8 mouse cellular contexts compared by ENCODE assay signal in genomic region chrX:36863766-36864608, GRCm38 (mm10). TPM values are rescaled to one million over a fixed set of nuclear protein-coding genes. Genes with fewer than 3 reads are reported as not detected.
DNase-seq lines count a peak whose midpoint lies in the region; ATAC-seq and TF ChIP-seq lines count a peak whose summit lies in the region.

No protein-coding gene starts in this region.

- peak overlapping the region; percentile 44 for H3K4me2 ChIP-seq in embryonic facial prominence, embryonic 15.5 days (replicated peaks)
- H3K4me2 ChIP-seq in kidney, embryonic 15.5 days = peak overlapping the region; percentile 53

- no peaks in the 10 kb centered on the region for H3K9me3 ChIP-seq in embryonic facial prominence, embryonic 15.5 days (replicated peaks)
- H3K9me3 ChIP-seq in heart, embryonic 10.5 days = no peaks in the 10 kb centered on the region
- H3K9me3 ChIP-seq in kidney, embryonic 15.5 days (replicated peaks) = no peaks in the 10 kb centered on the region

- TF ChIP-seq POLR2A in bone marrow, adult 2 months (IDR thresholded peaks at IDR 0.05; ENCODE audit: borderline replicate concordance, control insufficient read depth, low read depth, low read length) = no peak

- H3K4me1 ChIP-seq in bone marrow, adult 2 months (ENCODE audit: control insufficient read depth, insufficient read depth, low read length) = no peaks in the 10 kb centered on the region
- 0 out of 2 replicates have a peak, but pooled peaks cover 6% of the 10 kb centered on the region for H3K4me1 ChIP-seq in embryonic facial prominence, embryonic 15.5 days
- no peaks in the 10 kb centered on the region for H3K4me1 ChIP-seq in heart, embryonic 10.5 days
- peaks cover 10% of the 10 kb centered on the region; the same call in 1 of the 2 replicates for H3K4me1 ChIP-seq in kidney, embryonic 15.5 days

- peak overlapping the region; percentile 51 for H3K27ac ChIP-seq in bone marrow, adult 2 months (ENCODE audit: control insufficient read depth, insufficient read depth, low read depth, low read length, poor library complexity)
- peak overlapping the region; percentile 60; the same call in 1 of the 2 replicates for H3K27ac ChIP-seq in embryonic facial prominence, embryonic 15.5 days (replicated peaks)
- peak overlapping the region; percentile 67 for H3K27ac ChIP-seq in heart, embryonic 10.5 days
- H3K27ac ChIP-seq in kidney, embryonic 15.5 days = peak overlapping the region; percentile 62

- no peaks in the 10 kb centered on the region for H3K27me3 ChIP-seq in embryonic facial prominence, embryonic 15.5 days
- H3K27me3 ChIP-seq in heart, embryonic 10.5 days (ENCODE audit: insufficient read depth, poor library complexity, severe bottlenecking) = no peaks in the 10 kb centered on the region
- H3K27me3 ChIP-seq in kidney, embryonic 15.5 days = no peaks in the 10 kb centered on the region

- H3K9ac ChIP-seq in embryonic facial prominence, embryonic 15.5 days = no peak overlapping the region
- H3K9ac ChIP-seq in kidney, embryonic 15.5 days = peak overlapping the region; percentile 33; the same call in 1 of the 2 replicates

- DNase-seq in 416B (ENCODE audit: low read depth) (peak; percentile 91), liver (peak; percentile 83)
- DNase-seq in heart, embryonic 10.5 days (ENCODE audit: low spot score) = peak; percentile 88
- peak; percentile 76 to 81 for DNase-seq in spleen, postnatal 4 days (ENCODE audit: low spot score in 2 of 2)

- TF ChIP-seq CTCF in bone marrow, adult 2 months (IDR thresholded peaks at IDR 0.05; ENCODE audit: control insufficient read depth, insufficient read depth, low read length) = no peak

- H3K36me3 ChIP-seq in embryonic facial prominence, embryonic 15.5 days = no peaks in the 10 kb centered on the region
- no peaks in the 10 kb centered on the region for H3K36me3 ChIP-seq in heart, embryonic 10.5 days
- no peaks in the 10 kb centered on the region for H3K36me3 ChIP-seq in kidney, embryonic 15.5 days

- peak overlapping the region; percentile 81 for H3K4me3 ChIP-seq in bone marrow, adult 2 months (replicated peaks; ENCODE audit: control insufficient read depth, low read depth, low read length)
- peak overlapping the region; percentile 46 for H3K4me3 ChIP-seq in embryonic facial prominence, embryonic 15.5 days (replicated peaks)
- peak overlapping the region; percentile 60 for H3K4me3 ChIP-seq in heart, embryonic 10.5 days
- H3K4me3 ChIP-seq in kidney, embryonic 15.5 days (replicated peaks) = peak overlapping the region; percentile 49

- whole genome bisulfite sequencing in bone marrow, adult 2 months = 8% methylated on average over 43 of the region's 44 CpGs
- WGBS in embryonic facial prominence, embryonic 15.5 days = 15% methylated on average over 41 of the region's 44 CpGs
- 16% methylated on average over 43 of the region's 44 CpGs for WGBS in heart, embryonic 10.5 days
- WGBS in kidney, embryonic 15.5 days = 19% methylated on average over 43 of the region's 44 CpGs

- ATAC-seq in embryonic facial prominence, embryonic 15.5 days (ENCODE audit: insufficient number of reproducible peaks, low FRiP score, low TSS enrichment, low read depth) = peak; percentile 82
- ATAC-seq in kidney, embryonic 15.5 days (replicated peaks; ENCODE audit: low FRiP score) = peak; percentile 86
- ATAC-seq in monocyte, adult 5-6 weeks (replicated peaks; ENCODE audit: insufficient number of reproducible peaks, low FRiP score, low TSS enrichment, poor library complexity, severe bottlenecking) = peak; percentile 92

RNA-seq across cellular contexts. Expression of gene Ube2a, which starts 9.7 kb away (rescaled TPM):
- polyA plus RNA-seq in bone marrow, adult 2 months (2011; ENCODE audit: insufficient read depth, insufficient read length, low replicate concordance, missing spikeins) = 19.7 and 50.9 TPM in 2 replicates
- polyA plus RNA-seq in embryonic facial prominence, embryonic 15.5 days (2015; fragmentation: Nextera tagmentation; extraction: Ambion mirVana) = 112 and 119 TPM in 2 replicates
- polyA plus RNA-seq in heart, embryonic 10.5 days (2016; fragmentation: Nextera tagmentation; extraction: Ambion mirVana) = 122 and 126 TPM in 2 replicates
- 103 and 118 TPM in 2 replicates for polyA plus RNA-seq in kidney, embryonic 15.5 days (2015; fragmentation: Nextera tagmentation; extraction: Ambion mirVana)
- 21.9 to 37.5 TPM (median 22.4 TPM) in 3 replicates for total RNA-seq in monocyte, adult 5-6 weeks (2017)

RNA-seq across cellular contexts. Expression of gene C330007P06Rik, which starts 9.9 kb away (rescaled TPM):
- 10.4 and 11.4 TPM in 2 replicates for polyA plus RNA-seq in bone marrow, adult 2 months (2011; ENCODE audit: insufficient read depth, insufficient read length, low replicate concordance, missing spikeins)
- polyA plus RNA-seq in embryonic facial prominence, embryonic 15.5 days (2015; fragmentation: Nextera tagmentation; extraction: Ambion mirVana) = 30.1 and 33.2 TPM in 2 replicates
- polyA plus RNA-seq in heart, embryonic 10.5 days (2016; fragmentation: Nextera tagmentation; extraction: Ambion mirVana) = 21.9 and 26.5 TPM in 2 replicates
- 30.9 and 32.9 TPM in 2 replicates for polyA plus RNA-seq in kidney, embryonic 15.5 days (2015; fragmentation: Nextera tagmentation; extraction: Ambion mirVana)
- total RNA-seq in monocyte, adult 5-6 weeks (2017) = 62.8 to 68.6 TPM (median 66.6 TPM) in 3 replicates

RNA-seq across cellular contexts. Expression of gene Nkrf, which starts 38.7 kb away (rescaled TPM):
- polyA plus RNA-seq in bone marrow, adult 2 months (2011; ENCODE audit: insufficient read depth, insufficient read length, low replicate concordance, missing spikeins) = 1.7 and 3.4 TPM in 2 replicates
- polyA plus RNA-seq in embryonic facial prominence, embryonic 15.5 days (2015; fragmentation: Nextera tagmentation; extraction: Ambion mirVana) = 1.3 and 2.1 TPM in 2 replicates
- polyA plus RNA-seq in heart, embryonic 10.5 days (2016; fragmentation: Nextera tagmentation; extraction: Ambion mirVana) = 1.2 and 1.9 TPM in 2 replicates
- 1.3 and 1.7 TPM in 2 replicates for polyA plus RNA-seq in kidney, embryonic 15.5 days (2015; fragmentation: Nextera tagmentation; extraction: Ambion mirVana)
- total RNA-seq in monocyte, adult 5-6 weeks (2017) = 2.1 to 7.4 TPM (median 5.8 TPM) in 3 replicates

Comparison
In these comparisons a context has a peak if more than half of its experiments do, and no peak if none do; other contexts are left out.
1. Peak in every context shown above with its lines: DNase-seq, ATAC-seq, H3K4me3 ChIP-seq and H3K27ac ChIP-seq.